Mouse (Mus musculus) adrenal gland, adult 8-10 months (tissue): Measurements from ENCODE around the gene Krt6a. TPM values are rescaled to one million over a fixed set of nuclear protein-coding genes. Genes with fewer than 3 reads are reported as not detected.
"Not testable (repeated sequence)": the region's sequence is repeated elsewhere in the genome, so short reads cannot be mapped to it uniquely, and the experiment has no call there.

Source experiments
- DNase-seq: peaks from one replicate; pipeline ENCODE4 v3.0.0; 2022
- total RNA-seq, 4 experiments: library from RNA; stranded (reverse); gene quantifications; 2 replicates each; pipeline ENCODE4 v1.2.4; 2022

The Krt6a gene
- total RNA-seq = not detected

DNA sequence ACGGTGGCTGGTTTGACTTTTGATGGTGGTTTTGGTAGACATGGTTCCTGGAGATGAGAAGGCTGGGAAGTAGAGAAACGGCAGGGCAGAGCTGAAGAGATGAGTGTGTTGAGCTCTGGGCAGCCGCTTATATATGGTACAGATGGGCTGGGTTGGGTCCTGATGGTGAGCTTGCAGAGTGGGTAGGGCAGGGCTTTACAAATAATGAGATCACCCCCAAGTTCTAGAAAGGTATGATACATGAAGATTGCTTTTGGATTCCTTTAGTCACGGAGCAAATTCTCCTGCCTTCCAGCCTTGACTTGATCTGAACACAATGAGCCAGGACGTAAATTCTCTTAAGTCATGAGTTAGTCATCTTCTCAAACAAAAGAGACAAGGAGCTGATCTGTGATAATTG, at the start of gene Krt6a:
Gene Krt6a, minus strand, starts transcription at position 101 of the 400 bp plus-strand sequence.
- no peak for DNase-seq

DNA sequence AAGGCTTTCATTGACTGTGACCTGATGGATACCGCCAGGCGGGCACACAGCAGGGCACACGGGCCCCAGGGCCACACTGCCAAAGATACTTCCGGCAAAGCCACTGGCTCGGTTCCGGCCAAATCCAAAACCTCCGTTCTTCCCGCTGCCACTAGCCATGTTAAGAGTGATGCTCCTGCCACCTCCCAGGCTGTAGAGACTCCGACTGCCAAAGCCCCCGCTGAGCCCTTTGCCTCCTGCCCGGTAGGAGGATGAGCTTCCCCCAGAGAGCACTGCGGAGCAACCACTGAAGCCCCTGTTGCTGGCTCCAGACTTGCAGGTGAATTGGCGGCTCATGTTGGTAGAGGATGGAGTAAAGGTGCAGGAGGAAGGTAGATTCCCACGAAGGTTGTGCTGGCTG, 48.6 kb upstream of the Krt6a start, which contains the start of gene Krt71:
Gene Krt71, minus strand, starts transcription at position 399 of the 400 bp plus-strand sequence.
- DNase-seq = no peak

DNA sequence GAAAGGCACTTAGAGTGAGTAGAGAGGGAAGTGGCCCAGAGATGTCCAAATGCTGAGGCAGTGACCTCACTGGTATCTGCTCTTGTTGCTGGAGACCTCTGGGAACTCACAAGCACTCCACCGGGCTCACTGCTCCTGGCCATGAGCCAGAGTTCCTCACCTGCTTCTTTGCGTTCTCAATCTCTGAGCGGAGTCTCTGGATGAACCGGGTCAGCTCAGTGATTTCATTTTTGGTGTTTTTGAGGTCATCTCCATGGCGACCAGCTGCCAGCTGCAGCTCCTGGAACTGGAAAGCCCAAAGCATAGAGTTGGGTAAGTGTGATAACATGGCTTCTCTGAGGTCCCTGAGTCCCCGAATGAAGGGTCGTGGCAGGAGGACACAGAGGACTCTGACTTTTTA, 43.7 kb upstream of the Krt6a start:
- peak; percentile 23 for DNase-seq

DNA sequence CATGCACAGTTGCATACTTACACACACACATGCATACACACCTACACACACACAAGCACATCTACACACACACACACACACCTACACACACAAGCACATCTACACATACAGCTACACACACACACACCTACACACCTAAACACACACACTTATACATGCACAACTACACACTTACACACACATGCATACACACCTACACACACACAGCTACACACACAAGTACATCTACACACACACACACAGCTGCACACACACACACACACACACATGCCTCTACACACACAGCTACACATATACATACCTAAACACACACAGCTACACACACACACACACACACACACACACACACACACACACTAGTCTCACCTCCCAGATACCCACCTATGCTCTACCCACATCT, 36.5 kb upstream of the Krt6a start:
- no peak for DNase-seq

DNA sequence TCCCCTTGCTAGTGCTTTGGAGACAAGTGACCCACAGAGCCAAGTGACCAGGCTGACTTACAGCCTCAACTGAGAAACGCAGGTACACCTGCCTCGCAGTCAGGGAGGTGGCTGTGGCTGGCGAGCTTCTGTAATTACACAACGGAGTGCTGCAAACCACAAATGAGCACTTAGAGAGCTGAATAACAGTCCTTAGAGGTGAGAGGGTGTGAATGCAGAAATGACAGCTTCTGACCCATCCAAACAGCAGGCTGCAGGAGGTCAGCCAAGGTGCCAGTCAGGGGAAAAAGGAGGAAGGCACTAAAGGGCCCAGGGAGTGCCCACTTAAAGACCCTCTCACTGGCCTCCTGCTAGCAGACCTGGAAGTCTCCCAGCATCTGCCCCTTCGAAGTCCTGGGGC, 30.6 kb upstream of the Krt6a start:
- no peak for DNase-seq

DNA sequence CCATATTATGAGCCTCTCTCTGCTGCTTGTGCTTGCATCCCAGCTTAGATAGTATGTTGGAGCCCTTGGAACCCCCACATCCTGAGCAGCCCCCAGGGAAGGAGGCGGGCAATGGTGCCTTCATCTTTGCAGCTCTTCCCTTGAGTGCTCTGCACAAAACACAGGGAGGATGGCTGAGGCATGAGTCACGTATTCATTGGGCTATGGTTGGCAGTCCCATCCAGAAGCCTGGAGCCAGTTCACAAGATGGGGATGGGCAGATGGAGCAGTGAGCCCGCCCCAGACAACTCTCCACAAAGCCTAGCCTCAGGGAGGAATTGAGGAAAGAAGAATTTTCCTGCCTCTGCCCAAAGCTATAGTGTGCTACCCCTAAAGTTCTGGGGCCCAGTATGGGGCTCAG, 21.7 kb upstream of the Krt6a start:
- DNase-seq = no peak

DNA sequence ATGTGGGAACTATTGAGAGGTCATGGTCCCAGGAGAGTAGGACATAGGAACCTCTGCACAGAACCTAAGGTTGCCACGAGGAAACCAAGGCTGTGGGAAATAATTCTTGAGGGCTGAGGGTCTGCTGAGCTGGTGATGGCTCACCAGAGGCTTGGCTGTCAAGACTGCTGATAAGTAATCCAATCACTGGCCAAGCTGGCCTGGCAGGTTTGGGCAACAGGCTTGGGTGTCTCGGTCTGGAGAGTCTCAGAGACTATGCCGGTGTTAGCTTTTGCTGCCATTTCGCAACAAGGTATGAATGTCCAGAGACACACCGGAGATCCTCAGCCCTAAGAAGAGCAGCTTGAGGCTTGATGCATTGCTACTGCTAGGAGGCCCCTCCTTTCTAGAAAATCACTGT, 20.2 kb upstream of the Krt6a start:
- no peak for DNase-seq

DNA sequence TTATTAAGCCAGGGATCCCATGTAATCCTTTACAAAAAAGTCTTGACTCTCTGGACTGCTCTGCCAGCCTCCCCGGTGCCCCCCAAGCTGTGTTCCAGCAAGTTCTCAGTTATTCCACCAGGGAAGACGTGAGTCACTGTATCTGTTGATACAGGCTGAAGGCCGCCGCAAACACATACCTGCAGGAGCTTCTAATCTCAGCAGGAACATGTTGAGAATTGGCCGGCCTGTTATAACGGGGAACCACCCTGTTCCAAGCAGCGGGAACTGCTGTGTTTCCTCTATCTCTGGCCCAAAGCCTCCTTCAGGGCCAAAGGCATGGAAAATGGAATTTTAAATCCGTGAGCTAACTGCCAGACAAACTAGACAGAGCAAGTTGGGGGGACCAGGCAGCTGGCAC, 19.6 kb upstream of the Krt6a start:
- DNase-seq = no peak

DNA sequence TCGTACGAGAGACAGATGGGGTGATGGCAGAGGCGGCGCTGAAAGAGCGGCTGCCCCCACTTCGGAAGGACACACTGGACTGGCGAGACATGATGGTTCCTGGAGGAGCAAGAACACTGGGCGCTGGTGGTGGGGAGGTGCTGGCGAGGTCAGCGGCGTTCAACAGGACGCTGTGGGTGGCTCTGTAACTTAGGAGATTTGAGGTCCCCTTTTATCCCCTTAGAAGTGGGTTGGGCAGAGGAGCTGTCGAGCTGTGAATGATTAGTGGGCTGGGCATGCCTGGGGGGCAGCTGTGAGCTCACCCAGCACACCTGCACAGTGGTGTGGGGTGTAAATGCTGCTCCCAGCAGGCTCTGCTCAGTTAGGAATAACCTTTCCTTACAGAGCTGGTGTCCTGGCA, 18.6 kb upstream of the Krt6a start, which contains the start of gene Krt5:
Gene Krt5, minus strand, starts transcription at position 179 of the 400 bp plus-strand sequence.
- no peak for DNase-seq

DNA sequence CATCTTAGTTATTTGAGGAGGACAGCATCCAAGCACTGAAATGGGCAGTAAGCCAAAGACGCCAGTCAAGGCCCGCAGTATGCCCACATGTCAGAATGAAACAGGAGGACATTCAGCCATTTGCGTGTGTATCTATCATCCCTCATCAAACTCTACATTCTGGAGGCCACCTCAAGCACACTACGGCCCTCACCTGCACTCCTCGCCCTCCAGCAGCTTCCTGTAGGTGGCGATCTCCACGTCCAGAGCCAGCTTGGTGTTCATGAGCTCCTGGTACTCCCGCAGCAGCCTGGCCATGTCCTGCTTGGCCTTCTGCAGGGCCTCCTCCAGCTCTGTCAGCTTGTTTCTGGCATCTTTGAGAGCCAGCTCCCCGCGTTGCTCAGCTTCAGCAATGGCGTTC, 14.6 kb upstream of the Krt6a start:
- no peak for DNase-seq

DNA sequence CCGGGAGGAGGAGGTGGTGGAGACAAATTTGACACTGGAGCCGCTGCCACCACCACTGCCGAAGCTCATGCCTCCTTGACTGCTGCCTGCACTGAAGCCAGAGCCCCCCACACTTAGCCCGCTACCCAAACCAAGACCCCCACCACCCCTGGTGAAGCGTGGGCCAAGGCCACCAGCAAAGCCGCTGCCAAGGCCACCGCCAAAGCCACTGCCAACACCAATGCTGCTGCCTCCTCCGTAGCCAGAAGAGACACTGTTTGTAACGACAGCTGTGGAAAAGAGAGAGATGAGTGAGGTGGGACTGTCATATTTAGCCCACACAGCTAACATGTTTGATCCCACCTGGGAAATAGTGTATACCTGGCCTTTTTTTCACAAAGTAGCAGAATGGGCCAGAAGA, 13.3 kb upstream of the Krt6a start:
- no peak for DNase-seq

DNA sequence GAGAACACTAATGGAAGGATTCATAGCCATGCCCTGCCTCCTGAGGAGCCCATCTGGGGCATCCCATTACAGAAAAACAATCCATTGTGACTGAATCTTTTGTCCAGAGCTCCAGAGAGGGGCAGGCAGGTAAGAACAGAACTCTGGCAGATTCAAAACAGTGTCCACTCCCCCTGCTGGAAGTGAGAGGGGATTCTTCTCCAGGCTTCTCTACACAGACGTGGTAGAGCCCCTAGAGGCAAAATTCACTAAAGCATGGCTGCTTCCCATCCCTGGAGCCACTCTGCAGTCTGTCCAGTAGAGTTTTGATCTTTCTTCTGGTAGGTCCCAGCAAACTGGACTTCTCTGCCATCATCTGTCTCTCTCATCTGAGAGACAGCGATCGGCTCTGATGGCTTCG, 10.0 kb upstream of the Krt6a start:
- no peak for DNase-seq

DNA sequence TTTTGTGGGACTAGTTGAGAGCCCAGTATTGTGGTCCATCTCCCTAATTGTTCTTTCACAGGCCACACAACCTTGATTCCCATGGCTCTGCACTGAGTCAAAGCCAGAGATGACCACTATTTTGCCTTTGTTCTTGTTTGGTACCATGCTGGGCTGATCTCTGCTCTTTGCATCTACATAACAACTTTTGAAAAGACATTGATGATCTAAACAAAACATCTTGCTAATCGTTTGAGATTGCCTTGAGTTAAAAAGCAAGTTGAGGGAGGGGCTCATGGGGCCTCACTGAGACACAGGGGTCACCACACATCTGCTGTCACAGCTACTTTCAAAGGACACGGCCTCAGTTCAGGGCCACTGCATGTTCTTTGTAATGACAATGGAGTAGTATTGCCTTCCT, 8.3 kb upstream of the Krt6a start:
- no peak for DNase-seq

DNA sequence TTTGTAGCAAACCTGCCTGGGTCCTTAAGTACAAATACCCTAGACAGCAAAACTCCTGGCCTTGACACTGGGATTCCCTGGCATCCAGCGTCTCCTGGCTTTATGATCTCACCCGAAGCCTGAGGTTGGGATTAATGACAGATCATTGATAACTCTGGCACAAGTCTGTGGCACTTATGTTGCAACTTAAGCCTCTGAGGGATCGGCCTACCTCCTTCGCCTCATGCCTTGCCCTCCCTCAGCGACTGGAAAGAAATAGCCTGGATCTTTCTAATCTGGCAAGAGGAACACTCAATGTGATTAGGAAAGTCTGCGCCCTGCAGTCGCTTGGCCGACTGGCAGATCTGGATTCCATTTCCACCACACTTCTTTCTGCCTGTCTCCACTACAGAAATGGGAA, 5.8 kb upstream of the Krt6a start:
- DNase-seq = no peak

DNA sequence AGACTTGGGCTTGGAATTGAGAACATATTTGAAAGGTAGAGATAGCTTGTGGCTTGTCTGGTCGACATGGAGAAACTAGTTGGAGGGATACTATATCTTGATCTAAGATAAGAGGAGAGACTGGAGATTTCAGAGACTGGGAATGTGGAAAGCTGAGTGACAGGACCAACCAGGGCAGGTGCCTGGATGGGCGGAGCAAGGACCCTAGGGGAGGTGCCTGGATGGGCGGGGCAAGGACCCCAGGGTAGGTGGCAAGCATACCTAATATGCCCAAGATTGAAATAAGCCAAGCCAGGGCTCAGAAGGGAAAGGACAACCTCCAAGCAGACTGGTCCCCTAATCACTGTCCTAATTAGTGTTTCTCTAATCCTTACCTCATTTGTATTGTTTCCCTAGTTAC, 5.1 kb upstream of the Krt6a start:
- DNase-seq = no peak

DNA sequence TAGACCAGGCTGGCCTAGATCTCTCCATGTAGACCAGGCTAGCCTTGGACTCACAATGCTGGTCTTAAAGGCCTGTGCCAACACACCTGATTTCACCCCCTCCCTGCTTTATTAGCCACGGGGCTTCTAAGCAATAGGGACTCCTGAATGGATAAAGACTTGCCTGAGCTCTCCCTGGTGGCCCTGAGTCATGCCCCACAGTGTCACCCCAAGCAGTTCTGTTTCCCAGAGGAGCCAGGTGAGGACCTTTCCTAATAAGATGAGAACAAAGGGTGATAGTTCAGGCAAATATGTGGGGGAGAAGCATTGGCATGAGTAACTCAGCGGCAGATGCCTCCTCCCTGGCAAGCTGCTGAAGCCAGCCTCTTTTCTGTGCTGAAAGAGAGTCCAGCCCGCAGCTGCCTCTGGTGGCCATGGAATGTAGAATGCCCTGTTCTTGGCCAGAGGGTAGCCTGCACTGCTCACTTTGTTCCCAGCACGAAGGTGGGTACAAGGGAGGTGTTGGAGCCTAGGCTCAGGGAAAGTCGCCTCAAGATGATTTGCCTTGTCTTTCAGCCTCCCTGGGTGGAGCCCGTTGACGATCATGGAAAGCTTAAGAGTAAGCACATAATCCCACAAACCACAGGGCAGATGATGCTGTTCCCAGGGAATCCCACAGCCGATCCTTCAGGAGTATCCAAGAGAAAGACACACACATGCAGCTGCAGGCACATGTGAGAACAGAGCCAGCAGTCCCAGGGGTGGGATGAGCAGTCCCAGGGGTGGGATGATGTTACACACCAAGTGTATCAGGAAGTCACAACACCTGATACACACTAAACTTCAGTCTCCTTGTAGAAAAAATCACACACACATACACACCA, 3.5 kb upstream of the Krt6a start:
- no peak for DNase-seq

DNA sequence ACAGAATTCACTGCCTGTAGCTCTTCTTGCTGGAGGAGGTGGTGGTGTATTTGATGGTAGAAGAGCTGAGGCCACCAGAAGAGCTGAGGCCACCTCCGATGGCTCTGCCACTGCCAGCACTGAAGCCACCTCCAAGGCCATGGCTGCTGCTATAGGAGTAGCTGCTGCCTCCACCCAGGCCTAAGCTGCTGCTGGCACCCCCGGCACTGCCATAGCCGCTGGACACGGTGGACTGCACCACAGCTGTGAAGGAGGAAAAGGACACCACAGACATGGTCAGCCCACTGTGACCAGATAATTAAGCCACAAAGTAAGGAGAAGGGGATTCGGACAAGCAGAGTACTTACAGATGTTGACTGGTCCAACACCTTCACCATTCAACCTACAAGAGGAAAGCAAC, 3.6 kb downstream of the Krt6a start:
- DNase-seq = not testable (repeated sequence)

DNA sequence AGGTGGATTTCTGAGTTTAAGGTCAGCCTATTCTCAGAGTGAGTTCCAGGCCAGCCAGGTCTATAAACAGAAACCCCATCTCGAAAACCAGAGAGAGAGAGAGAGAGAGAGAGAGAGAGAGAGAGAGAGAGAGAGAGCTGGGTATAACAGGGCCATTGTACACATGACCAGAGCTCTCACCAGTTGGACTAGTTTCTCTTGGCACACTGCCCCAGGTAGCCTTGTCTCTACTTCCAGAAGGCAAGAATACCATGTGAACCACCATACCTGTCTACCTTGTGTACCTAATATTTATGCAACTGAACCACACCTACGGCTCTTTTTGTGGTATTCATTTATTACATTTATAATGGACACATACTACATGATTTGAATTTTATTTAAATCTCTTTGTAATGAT, 5.9 kb downstream of the Krt6a start:
- DNase-seq = no peak

DNA sequence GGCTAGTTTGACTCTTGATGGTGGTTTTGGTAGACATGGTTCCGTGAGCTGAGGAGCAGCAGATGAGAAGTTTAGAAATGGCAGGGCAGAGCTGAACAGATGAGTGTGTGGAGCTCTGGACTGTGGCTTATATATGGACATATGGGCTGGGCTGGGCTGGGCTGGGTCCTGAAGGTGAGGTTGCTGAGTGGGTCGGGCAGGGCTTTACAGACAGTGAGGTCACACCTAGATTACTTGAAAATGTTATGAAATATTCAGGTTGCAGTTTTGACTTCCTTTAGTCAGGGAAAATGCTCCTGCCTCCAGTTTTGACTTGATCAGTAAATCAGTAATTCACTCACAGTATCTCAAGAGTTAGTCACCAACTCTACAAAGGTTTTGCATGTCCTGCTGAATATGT, 13.9 kb downstream of the Krt6a start, which contains the start of gene Krt6b:
Gene Krt6b, minus strand, starts transcription at position 101 of the 400 bp plus-strand sequence.
- DNase-seq = no peak

DNA sequence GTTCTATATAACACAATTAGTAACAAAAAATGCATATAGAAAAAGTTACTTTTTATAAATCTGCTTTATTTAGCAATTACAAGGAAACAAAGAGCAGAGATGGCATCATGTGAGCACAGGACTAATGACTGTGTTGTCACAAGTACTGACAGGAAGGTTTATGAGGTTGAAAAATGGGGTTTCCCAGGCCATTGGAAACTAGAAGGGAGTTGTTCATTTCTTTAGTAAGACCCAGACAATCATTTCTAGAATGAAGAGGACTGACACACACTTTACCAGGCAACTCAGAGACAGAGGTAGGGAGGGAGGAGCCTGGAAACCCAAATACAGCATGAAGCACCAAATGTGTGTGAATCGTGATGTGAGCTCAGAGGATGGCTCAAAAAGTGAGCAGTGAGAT, 18.1 kb downstream of the Krt6a start:
- no peak for DNase-seq

DNA sequence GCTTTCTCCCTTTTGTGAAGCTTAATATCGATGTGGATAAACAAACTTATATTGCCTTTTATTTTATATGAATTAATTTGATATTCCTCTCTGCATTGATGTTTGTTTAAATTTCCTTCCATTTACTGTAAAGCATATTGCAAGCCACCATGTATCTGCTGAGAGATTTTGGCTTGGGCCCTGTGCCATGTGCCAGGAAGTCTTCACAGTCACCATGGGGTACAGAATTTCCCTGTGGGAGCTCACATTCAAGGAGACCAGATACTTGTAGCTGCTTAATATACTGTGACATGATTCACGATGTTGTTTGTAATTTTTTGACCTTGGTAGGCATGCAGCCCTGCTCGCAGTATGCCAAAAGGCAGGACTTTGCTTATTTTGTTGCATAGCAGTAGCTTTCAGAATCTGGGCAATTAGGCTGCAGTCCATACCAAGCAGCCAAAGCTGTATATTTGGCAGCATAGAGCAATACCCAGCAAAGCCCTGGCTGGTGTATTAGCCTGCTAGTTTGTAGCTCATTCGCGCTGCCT, 41.3 kb downstream of the Krt6a start:
- peak; percentile 6 for DNase-seq

DNA sequence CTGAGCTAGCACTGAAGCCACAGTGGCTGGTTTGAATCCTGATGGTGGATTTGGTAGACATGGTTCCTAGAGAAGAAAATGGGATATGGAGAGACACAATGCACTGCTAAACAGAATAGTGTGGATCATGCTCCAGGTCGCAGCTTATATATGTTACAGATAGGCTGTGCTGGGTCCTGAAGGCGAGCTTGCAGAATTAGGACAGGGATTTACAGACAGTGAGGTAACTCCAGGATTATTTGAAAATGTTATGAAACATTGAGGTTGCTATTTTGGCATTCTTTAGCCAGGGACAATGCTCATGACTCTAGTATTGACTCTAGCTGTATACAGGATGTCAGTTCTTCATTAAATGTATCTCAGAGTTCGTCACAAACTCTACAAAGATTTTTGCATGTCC, 46.8 kb downstream of the Krt6a start, which contains the start of gene Gm5478:
Gene Gm5478, minus strand, starts transcription at position 101 of the 400 bp plus-strand sequence.
- no peak for DNase-seq
